Mouse (Mus musculus) lung, adult 2 months (tissue): ENCODE measurements at regions not wholly inside any gene's neighbourhood (a gene's known extent, or its start where the extent isn't known, plus 50 kb on each side); places are given as distances from the start of the nearest gene placed in this dataset.

Experiments used
- DNase-seq: peaks from one replicate; pipeline ENCODE4 v3.0.0; 2022
- H3K4me1 ChIP-seq: fragments of 200-500 bp; 2 replicates; pipeline ENCODE4 v1.6.1; 2011; ENCODE audit warnings: low read length; ENCODE audit not compliant: control insufficient read depth, insufficient read depth
- H3K4me3 ChIP-seq: fragments of 200-500 bp; replicated peaks from 2 replicates; pipeline ENCODE3; 2011; ENCODE audit warnings: low read depth, mild to moderate bottlenecking, control low read depth, low read length; ENCODE audit errors: extremely low read depth
- CTCF ChIP-seq: fragments of 200-500 bp; IDR thresholded peaks from 2 replicates; pipeline ENCODE4 v1.5.1; 2011; ENCODE audit warnings: mild to moderate bottlenecking, low read length, control low read depth; ENCODE audit not compliant: insufficient read depth
- POLR2A ChIP-seq: fragments of 200-500 bp; IDR thresholded peaks from 2 replicates; pipeline ENCODE4 v1.6.1; 2011; ENCODE audit warnings: low read depth, mild to moderate bottlenecking, control low read depth, low read length, borderline replicate concordance; ENCODE audit errors: extremely low read depth
- WGBS: fragments of 180-500 bp; shearing (Covaris S2); methylation state at CpG from one replicate; pipeline ENCODE4 v1.1.7; 2018; 5-methylcytosine and 5-hydroxymethylcytosine counted together

DNA sequence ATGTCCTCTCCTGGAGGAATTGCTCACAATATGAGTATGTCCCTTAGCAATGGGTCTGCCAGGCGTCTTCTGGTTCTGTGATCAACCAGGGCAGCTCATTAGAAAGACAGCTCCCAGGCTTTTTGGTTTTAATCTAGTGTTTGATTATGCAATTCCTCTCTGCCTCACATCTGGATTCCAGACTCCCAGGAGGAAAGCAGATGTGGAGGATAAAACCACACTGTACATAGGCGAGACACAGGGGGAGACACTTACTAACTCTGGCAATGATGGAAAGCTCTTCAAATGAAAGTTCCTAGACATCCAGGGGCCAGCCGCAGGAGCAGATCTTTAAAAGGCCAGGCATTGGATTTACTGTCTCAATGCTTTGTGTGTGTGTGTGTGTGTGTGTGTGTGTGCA lies 116.4 kb upstream of the Tet2 start:
- TF ChIP-seq CTCF = no peak
- Histone ChIP-seq H3K4me1 (no peaks in the 10 kb centered on the region), H3K4me3 (no peak overlapping the region)
- DNase-seq = no peak
- WGBS = 66% methylated on average over 3 of the region's 3 CpGs

DNA sequence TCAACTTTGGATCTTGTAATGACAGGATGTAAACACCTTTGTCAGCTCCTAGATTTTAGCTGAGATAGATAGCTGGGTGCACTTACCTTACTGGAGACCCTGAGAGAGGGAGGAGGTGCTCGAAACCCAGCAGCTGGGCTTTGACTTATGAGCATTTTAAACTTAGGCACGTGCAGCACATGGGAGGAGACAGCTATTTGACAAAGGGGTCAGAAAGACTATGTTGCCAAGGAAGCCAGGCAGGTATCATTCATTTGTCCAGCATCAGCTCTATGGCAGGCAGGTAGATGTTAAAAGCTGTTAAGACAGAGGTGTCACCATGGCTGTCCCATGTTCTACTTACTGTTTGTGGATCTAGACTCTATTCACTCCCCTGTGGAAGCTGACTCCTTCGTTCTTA lies 120.0 kb upstream of the Tet2 start:
- no peak for TF ChIP-seq POLR2A
- TF ChIP-seq CTCF = no peak
- no peak overlapping the region for H3K4me3 ChIP-seq
- no peak for DNase-seq
- WGBS = 70% methylated on average over 3 of the region's 3 CpGs
- H3K4me1 ChIP-seq = no peaks in the 10 kb centered on the region

DNA sequence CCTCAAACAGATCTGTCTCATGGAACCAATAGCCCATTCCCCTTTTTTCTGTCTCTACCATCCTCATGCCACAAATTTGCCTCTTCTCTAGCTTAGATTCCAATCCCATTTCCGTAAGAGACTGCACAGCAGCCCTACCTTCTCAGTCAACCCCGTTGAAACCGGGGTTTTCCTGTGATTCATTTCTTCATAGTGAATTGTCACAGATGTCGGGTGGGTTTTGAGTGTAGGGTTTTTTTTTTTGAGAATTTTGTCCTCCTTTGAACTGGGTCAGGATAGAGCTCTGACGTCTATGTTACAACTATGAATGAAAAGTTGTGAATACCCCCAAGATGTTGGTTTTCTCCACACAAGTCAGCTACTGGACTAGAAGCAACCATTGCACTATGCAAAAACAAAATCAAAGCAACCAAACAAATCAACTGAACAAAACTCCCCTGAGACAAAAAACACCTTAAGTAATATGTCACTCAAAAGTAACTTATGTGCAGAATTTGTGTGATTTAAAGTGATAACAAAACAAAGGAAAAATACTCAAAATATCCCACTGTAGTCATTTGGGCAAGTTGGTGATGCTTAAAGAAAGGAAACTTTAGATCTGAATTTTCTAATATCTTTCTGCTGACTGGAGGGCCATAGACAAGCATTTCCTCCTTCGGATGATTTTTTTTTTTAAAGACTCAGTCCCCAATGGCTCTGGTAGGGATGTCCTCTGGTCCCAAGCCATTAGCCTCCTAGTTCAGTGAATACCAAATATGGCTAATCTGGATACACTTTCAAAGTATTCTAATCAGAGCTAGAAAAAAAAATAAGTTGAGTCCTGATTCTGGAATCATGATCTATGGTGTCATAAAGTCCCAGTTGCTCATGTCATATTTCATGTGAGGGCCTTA lies 120.7 kb upstream of the Tet2 start:
- WGBS = 87% methylated on average over 6 of the region's 6 CpGs
- H3K4me3 ChIP-seq = no peak overlapping the region
- H3K4me1 ChIP-seq = no peaks in the 10 kb centered on the region
- DNase-seq = no peak
- TF ChIP-seq POLR2A (no peak), CTCF (no peak)

DNA sequence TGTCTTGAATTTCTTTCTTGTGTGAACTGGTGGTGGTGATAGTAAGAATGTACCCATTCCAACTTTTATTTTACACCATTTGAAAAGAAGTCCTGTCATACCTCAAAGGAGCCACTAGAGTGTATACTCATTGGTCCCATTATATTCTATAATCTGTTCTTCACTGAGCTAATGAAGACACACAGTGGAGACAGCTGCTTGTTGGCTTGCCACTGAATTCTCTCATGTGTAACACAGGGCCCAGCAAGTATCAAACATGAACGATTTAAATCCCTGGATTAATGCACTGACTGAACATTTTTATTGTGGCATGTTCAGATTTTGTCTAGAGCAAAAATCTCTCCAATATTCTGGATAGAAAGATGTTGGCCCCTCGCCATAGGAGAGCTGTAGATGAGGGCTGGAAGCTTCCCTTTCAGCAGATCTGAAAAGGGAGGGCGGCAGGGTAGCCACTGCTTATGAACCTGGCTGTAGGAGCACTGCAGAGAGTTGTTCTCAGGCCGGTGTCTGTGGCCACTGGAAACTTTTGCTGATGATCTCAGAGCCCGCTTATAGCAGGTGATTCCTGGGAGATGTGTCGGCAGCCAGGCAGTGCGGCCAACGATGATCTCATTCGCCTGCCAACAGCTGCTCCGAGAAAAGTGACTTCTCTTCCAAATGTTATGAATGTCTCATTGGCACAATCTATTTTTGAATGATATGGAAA lies 128.0 kb upstream of the Tet2 start:
- no peak for DNase-seq
- Histone ChIP-seq H3K4me1 (no peaks in the 10 kb centered on the region), H3K4me3 (no peak overlapping the region)
- 65% methylated on average over 10 of the region's 10 CpGs for WGBS
- TF ChIP-seq CTCF (no peak), POLR2A (no peak)

DNA sequence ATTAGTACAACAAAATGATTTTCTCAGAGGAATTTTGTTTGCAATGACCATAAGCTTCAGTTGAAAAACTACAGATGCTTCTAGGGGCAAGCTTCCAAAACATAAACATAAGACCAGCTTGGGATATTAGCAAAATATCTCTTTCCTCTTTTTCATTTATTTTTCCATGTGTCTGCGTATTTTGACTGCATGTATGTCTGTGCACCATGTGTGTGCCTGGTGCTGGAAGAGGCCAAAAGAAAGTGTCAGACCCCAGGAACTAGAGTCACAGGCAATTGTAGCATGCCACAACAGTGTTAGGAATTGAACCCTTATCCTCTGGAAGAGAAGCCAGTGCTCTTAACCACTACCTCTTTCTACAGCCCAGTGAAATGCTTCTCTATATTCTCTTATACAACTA lies 133.0 kb upstream of the Tet2 start:
- DNase-seq = no peak
- Histone ChIP-seq H3K4me1 (no peaks in the 10 kb centered on the region), H3K4me3 (no peak overlapping the region)
- WGBS = 81% methylated on average over 1 of the region's 1 CpGs
- TF ChIP-seq CTCF (no peak), POLR2A (no peak)

DNA sequence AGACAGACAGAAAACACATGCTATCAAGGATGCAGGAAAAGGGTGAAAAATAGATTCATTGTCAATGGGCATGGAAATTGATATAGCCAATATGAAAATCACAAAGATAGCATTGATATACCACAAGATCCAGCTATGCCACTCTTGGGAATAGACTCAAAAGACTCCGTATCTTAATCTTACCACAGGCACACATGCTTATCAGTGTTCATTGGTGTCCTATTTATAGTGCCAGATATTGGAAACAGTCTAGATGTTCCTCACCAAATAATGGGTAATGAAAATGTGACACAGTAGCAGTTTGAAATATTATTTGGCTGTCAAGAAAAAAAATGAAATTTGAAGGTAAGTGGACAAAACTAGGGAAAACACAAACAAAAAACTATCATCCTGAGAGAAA lies 135.0 kb upstream of the Tet2 start:
- no peak for TF ChIP-seq POLR2A
- TF ChIP-seq CTCF = no peak
- WGBS = 79% methylated on average over 1 of the region's 1 CpGs
- Histone ChIP-seq H3K4me3 (no peak overlapping the region), H3K4me1 (no peaks in the 10 kb centered on the region)
- no peak for DNase-seq

DNA sequence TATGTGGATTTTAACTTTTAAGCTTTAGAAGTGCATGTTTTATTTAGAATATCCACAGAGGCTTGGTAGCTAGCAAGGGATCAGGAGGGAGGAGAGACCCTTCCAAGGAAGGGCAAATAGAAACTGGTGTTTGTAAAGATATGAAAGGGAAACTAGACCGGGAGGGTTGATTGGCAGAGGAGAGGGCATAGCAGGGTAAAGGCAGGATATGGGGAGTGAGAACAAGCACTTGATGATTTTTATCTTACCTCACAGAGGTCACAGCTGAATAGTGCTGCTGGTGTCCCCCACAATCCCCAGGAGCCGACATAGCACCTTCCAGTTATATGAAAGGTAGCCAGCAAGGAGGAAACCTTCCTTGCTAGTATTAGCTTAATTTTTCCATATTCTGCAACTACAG lies 135.4 kb upstream of the Tet2 start:
- WGBS = 55% methylated on average over 2 of the region's 2 CpGs
- TF ChIP-seq POLR2A = no peak
- no peak for TF ChIP-seq CTCF
- DNase-seq = no peak
- no peak overlapping the region for H3K4me3 ChIP-seq
- H3K4me1 ChIP-seq = no peaks in the 10 kb centered on the region

DNA sequence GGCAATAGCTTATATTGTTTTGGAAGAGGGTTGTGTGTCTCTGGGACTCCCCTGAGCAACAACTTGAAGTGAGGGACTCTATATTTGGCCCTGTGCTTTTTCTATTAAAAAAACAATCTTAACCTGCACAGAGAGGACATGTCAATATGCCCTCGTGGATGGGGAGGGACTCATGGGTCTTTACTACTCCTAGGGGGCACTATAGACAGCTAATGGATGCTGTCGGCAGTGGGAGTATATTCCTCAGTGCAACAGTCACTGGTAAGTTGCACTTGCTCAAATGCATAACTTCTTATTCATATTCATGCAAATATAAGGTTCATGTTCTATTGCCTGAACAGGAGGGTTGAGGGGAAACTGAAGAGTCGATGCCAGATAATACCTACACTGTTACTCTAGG lies 135.9 kb upstream of the Tet2 start:
- no peaks in the 10 kb centered on the region for H3K4me1 ChIP-seq
- TF ChIP-seq CTCF = no peak
- TF ChIP-seq POLR2A = no peak
- no peak overlapping the region for H3K4me3 ChIP-seq
- 79% methylated on average over 3 of the region's 3 CpGs for WGBS
- no peak for DNase-seq

DNA sequence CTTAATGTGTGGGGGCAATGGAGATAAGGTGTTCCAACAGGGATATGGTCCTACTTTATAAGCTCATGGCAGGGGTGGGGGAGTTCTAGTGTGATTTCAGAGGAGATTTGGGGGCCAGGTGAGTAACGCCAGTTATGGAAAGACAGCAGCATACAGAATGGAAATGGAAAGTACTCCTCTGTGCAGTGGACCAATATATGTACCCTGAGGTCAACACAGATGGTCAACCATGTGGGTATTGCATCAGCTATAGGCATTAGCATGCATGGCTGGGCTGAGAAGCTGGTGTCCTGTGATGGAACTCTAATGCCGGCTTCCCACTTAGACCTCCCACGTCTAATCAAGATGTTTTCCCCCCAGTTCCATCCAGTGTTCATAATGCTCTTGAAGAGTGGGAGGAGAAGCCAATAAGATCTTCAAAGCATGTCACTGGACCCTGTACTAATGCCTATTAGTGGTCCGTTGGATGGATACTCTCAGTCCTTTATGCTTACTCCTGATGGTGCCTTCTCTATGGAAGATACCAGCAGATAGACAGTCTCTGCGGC lies 139.3 kb upstream of the Tet2 start:
- 92% methylated on average over 5 of the region's 5 CpGs for WGBS
- no peak for TF ChIP-seq POLR2A
- TF ChIP-seq CTCF = no peak
- DNase-seq = no peak
- Histone ChIP-seq H3K4me3 (no peak overlapping the region), H3K4me1 (no peaks in the 10 kb centered on the region)
